Mouse (Mus musculus): ENCODE measurements at regions not wholly inside any gene's neighbourhood (a gene's known extent, or its start where the extent isn't known, plus 50 kb on each side); places are given as distances from the start of the nearest gene placed in this dataset.

- no peak for DNase-seq (ENCODE audit: low spot score)
- Histone ChIP-seq H3K27ac (no peak overlapping the region), H3K36me3 (no peaks in the 10 kb centered on the region), H3K4me3 (no peak overlapping the region), H3K9me3 (no peaks in the 10 kb centered on the region), H3K27me3 (ENCODE audit: insufficient read depth, poor library complexity, severe bottlenecking) (no peaks in the 10 kb centered on the region), H3K4me1 (no peaks in the 10 kb centered on the region)
- WGBS, result 78% methylated on average over 3 of the region's 3 CpGs
Measured at GRCm38 (mm10) chr5:91278466-91278865, 124.3 kb downstream of the Btc start.

GRCm38 (mm10) chr5:91279464-91279863 lies 123.3 kb downstream of the Btc start:
- no peak for DNase-seq (ENCODE audit: low spot score)

GRCm38 (mm10) chr5:91282969-91283368 lies 119.8 kb downstream of the Btc start:
- WGBS, result 81% methylated on average over 7 of the region's 7 CpGs
- Histone ChIP-seq H3K27ac (no peak overlapping the region), H3K36me3 (no peaks in the 10 kb centered on the region), H3K27me3 (ENCODE audit: insufficient read depth, poor library complexity, severe bottlenecking) (no peaks in the 10 kb centered on the region), H3K4me3 (no peak overlapping the region), H3K4me1 (no peaks in the 10 kb centered on the region), H3K9me3 (no peaks in the 10 kb centered on the region)
- DNase-seq (ENCODE audit: low spot score), result no peak

More at GRCm38 (mm10) chr5:91279464-91279863, 123.3 kb downstream of the Btc start:
- WGBS, result 31% methylated on average over 2 of the region's 2 CpGs
- Histone ChIP-seq H3K9me3 (no peaks in the 10 kb centered on the region), H3K27ac (no peak overlapping the region), H3K4me3 (no peak overlapping the region), H3K36me3 (no peaks in the 10 kb centered on the region), H3K4me1 (no peaks in the 10 kb centered on the region), H3K27me3 (ENCODE audit: insufficient read depth, poor library complexity, severe bottlenecking) (no peaks in the 10 kb centered on the region)

GRCm38 (mm10) chr5:91293073-91293472 lies 109.7 kb downstream of the Btc start:
- H3K4me3 ChIP-seq, result no peak overlapping the region
- no peaks in the 10 kb centered on the region for H3K4me1 ChIP-seq
- H3K9me3 ChIP-seq, result no peaks in the 10 kb centered on the region
- DNase-seq (ENCODE audit: low spot score), result no peak
- H3K36me3 ChIP-seq, result no peaks in the 10 kb centered on the region
- H3K27ac ChIP-seq, result no peak overlapping the region
- no peaks in the 10 kb centered on the region for H3K27me3 ChIP-seq (ENCODE audit: insufficient read depth, poor library complexity, severe bottlenecking)
- WGBS, result 72% methylated on average over 4 of the region's 4 CpGs

GRCm38 (mm10) chr5:91294957-91295356 lies 107.8 kb downstream of the Btc start:
- no peak for DNase-seq (ENCODE audit: low spot score)
- WGBS, result 86% methylated on average over 3 of the region's 3 CpGs
- H3K27ac ChIP-seq, result no peak overlapping the region
- no peaks in the 10 kb centered on the region for H3K36me3 ChIP-seq
- H3K9me3 ChIP-seq, result no peaks in the 10 kb centered on the region
- no peak overlapping the region for H3K4me3 ChIP-seq
- no peaks in the 10 kb centered on the region for H3K27me3 ChIP-seq (ENCODE audit: insufficient read depth, poor library complexity, severe bottlenecking)
- H3K4me1 ChIP-seq, result no peaks in the 10 kb centered on the region

GRCm38 (mm10) chr5:91297068-91297467 lies 105.7 kb downstream of the Btc start:
- WGBS, result 72% methylated on average over 2 of the region's 2 CpGs
- no peaks in the 10 kb centered on the region for H3K9me3 ChIP-seq
- H3K4me3 ChIP-seq, result no peak overlapping the region
- no peak for DNase-seq (ENCODE audit: low spot score)
- H3K27ac ChIP-seq, result no peak overlapping the region
- no peaks in the 10 kb centered on the region for H3K27me3 ChIP-seq (ENCODE audit: insufficient read depth, poor library complexity, severe bottlenecking)
- no peaks in the 10 kb centered on the region for H3K36me3 ChIP-seq
- no peaks in the 10 kb centered on the region for H3K4me1 ChIP-seq

- DNase-seq (ENCODE audit: low spot score), result no peak
- H3K36me3 ChIP-seq, result no peaks in the 10 kb centered on the region
- H3K4me1 ChIP-seq, result no peaks in the 10 kb centered on the region
- H3K9me3 ChIP-seq, result no peaks in the 10 kb centered on the region
- H3K27me3 ChIP-seq (ENCODE audit: insufficient read depth, poor library complexity, severe bottlenecking), result no peaks in the 10 kb centered on the region
- H3K27ac ChIP-seq, result no peak overlapping the region
- no peak overlapping the region for H3K4me3 ChIP-seq
- WGBS, result 87% methylated on average over 17 of the region's 17 CpGs
Measured at GRCm38 (mm10) chr5:91302114-91302513, 100.7 kb downstream of the Btc start.

GRCm38 (mm10) chr5:91302943-91303342 lies 99.9 kb downstream of the Btc start:
- Histone ChIP-seq H3K27me3 (ENCODE audit: insufficient read depth, poor library complexity, severe bottlenecking) (no peaks in the 10 kb centered on the region), H3K9me3 (no peaks in the 10 kb centered on the region), H3K27ac (no peak overlapping the region), H3K4me1 (no peaks in the 10 kb centered on the region), H3K4me3 (no peak overlapping the region), H3K36me3 (no peaks in the 10 kb centered on the region)
- no peak for DNase-seq (ENCODE audit: low spot score)
- 65% methylated on average over 9 of the region's 9 CpGs for WGBS

- no peaks in the 10 kb centered on the region for H3K9me3 ChIP-seq
- no peak overlapping the region for H3K4me3 ChIP-seq
- no peaks in the 10 kb centered on the region for H3K27me3 ChIP-seq (ENCODE audit: insufficient read depth, poor library complexity, severe bottlenecking)
- H3K27ac ChIP-seq, result no peak overlapping the region
- H3K4me1 ChIP-seq, result no peaks in the 10 kb centered on the region
- no peak for DNase-seq (ENCODE audit: low spot score)
- H3K36me3 ChIP-seq, result no peaks in the 10 kb centered on the region
- WGBS, result 66% methylated on average over 5 of the region's 5 CpGs
Measured at GRCm38 (mm10) chr5:91303702-91304101, 99.1 kb downstream of the Btc start.

GRCm38 (mm10) chr5:91307031-91307430 lies 95.8 kb downstream of the Btc start:
- Histone ChIP-seq H3K9me3 (no peaks in the 10 kb centered on the region), H3K27ac (no peak overlapping the region), H3K4me1 (peaks cover 3% of the 10 kb centered on the region; the same call in 1 of the 2 replicates), H3K36me3 (no peaks in the 10 kb centered on the region), H3K4me3 (no peak overlapping the region), H3K27me3 (ENCODE audit: insufficient read depth, poor library complexity, severe bottlenecking) (no peaks in the 10 kb centered on the region)
- 64% methylated on average over 3 of the region's 3 CpGs for WGBS
- no peak for DNase-seq (ENCODE audit: low spot score)
